Mouse (Mus musculus) splenic B cell, adult 2 months (primary cell): ENCODE measurements around the gene Col8a2.

Experiments
- DNase-seq: peaks from one replicate; pipeline ENCODE4 v3.0.0-alpha.2; 2011; ENCODE audit warnings: low read depth, low spot score
- H3K27me3 ChIP-seq: 2 replicates; pipeline ENCODE4 v1.6.1; 2012; ENCODE audit warnings: mild to moderate bottlenecking, low read length, moderate library complexity, mixed read lengths; ENCODE audit not compliant: control insufficient read depth, poor library complexity, insufficient read depth, severe bottlenecking
- H3K36me3 ChIP-seq: 2 replicates; pipeline ENCODE4 v1.6.1; 2012; ENCODE audit warnings: mild to moderate bottlenecking, low read length, moderate library complexity, mixed read lengths; ENCODE audit not compliant: control insufficient read depth, poor library complexity, insufficient read depth, severe bottlenecking

Gene Col8a2

GRCm38 (mm10) chr4:126255113-126256001, 31.2 kb upstream of the Col8a2 start:
- H3K36me3 ChIP-seq = no peaks in the 10 kb centered on the region
- no peaks in the 10 kb centered on the region for H3K27me3 ChIP-seq
- DNase-seq = peak; percentile 35

DNA sequence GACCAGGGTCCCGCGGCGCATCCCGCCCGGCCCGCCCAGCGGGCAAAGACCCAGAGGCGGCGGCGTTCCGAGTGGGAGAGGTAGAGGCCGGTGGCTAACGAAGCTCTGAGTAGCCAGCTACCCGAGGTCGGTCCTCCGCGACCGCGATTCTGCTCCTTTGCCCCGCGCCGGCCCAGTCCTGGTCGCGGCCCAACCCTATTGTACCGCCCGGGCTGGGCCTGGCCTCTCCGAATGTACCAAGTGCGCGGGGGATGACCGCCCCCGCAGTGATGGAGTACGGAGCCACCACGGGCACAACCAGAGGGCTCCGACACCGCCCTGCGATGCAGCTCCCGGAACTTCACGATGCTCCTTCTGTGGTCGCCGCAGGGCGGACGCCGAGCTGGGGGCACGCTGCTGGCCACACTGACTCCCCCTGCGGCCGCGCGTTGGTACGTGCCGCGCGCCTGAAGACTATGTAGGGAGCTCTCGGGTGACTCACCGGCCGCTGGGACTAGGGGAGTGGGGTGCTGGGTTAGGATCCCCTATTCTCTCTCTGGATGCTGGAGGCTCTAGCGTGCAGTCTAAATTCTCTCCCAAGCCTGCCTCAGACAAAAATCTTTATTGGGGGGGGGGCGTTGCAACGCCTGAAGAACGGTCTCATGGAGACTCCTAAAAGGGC, 30.3 kb upstream of the Col8a2 start, which contains the start of gene Map7d1:
Gene Map7d1 (minus strand): TSS at position 213 of the 661 bp plus-strand sequence.
- Histone ChIP-seq H3K27me3 (no peaks in the 10 kb centered on the region), H3K36me3 (no peaks in the 10 kb centered on the region)
- DNase-seq = peak; percentile 89

- DNase-seq = no peak
- Histone ChIP-seq H3K27me3 (no peaks in the 10 kb centered on the region), H3K36me3 (no peaks in the 10 kb centered on the region)
Measured at GRCm38 (mm10) chr4:126256967-126257881, 29.4 kb upstream of the Col8a2 start.

GRCm38 (mm10) chr4:126259063-126259462, 27.5 kb upstream of the Col8a2 start:
- Histone ChIP-seq H3K36me3 (no peaks in the 10 kb centered on the region), H3K27me3 (no peaks in the 10 kb centered on the region)
- DNase-seq = peak; percentile 26

DNA sequence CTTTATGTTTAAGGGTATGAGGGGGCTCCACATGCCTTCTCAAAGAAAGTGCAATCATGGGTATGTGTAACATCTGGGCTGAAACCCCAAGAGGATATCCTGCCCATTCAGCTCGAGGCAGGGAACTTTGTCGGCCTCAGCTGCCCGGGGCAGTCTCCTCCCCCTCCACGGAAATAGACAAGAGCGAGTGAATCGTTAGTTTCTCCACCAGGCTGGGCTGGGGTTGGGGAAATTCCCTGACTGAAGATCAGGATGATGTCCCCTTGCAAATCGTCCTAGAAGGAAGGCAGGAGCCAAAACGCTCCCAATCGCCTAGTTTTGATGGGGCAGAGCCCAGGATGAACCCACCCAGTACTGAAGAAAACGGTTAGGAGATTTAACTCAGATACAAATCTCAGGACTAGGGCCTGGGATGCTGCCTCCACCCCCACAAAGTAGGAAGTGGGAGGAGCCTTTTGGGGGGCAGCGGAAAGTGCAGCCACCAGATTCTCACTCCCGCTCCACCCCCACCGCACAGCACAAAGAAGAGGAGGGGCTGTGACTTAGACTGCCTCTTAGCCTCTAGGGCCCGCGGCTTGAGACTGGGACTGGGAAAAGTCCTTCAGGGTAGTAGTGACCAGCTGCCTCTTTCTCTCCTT, 27.0 kb upstream of the Col8a2 start:
- Histone ChIP-seq H3K36me3 (no peaks in the 10 kb centered on the region), H3K27me3 (no peaks in the 10 kb centered on the region)
- peak; percentile 78 for DNase-seq

GRCm38 (mm10) chr4:126260520-126261201, 25.9 kb upstream of the Col8a2 start:
- no peaks in the 10 kb centered on the region for H3K27me3 ChIP-seq
- DNase-seq = peak; percentile 48
- H3K36me3 ChIP-seq = no peaks in the 10 kb centered on the region

DNA sequence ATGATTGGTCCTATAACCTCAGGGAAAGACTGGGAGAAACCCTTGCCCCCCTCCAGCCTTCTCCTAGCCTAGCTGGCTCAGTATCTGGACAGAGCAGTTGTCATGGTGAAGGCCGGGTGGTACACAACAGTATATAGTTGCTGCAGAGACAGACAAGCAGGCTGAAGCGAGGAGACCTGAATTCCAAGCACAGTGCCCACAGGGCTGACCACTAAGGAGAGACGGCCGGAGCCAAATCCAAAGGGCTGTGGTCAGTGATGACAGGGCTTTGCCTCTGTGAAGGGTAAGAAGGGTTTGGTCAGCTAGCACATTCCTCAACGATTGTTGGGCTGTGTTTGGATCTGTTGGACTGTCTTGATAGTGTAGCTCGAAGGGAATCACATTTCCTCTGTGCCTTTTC, 25.3 kb upstream of the Col8a2 start:
- no peak for DNase-seq
- no peaks in the 10 kb centered on the region for H3K36me3 ChIP-seq
- H3K27me3 ChIP-seq = no peaks in the 10 kb centered on the region

- Histone ChIP-seq H3K36me3 (no peaks in the 10 kb centered on the region), H3K27me3 (no peaks in the 10 kb centered on the region)
- DNase-seq = no peak
Measured at GRCm38 (mm10) chr4:126261675-126262074, 24.9 kb upstream of the Col8a2 start.

DNA sequence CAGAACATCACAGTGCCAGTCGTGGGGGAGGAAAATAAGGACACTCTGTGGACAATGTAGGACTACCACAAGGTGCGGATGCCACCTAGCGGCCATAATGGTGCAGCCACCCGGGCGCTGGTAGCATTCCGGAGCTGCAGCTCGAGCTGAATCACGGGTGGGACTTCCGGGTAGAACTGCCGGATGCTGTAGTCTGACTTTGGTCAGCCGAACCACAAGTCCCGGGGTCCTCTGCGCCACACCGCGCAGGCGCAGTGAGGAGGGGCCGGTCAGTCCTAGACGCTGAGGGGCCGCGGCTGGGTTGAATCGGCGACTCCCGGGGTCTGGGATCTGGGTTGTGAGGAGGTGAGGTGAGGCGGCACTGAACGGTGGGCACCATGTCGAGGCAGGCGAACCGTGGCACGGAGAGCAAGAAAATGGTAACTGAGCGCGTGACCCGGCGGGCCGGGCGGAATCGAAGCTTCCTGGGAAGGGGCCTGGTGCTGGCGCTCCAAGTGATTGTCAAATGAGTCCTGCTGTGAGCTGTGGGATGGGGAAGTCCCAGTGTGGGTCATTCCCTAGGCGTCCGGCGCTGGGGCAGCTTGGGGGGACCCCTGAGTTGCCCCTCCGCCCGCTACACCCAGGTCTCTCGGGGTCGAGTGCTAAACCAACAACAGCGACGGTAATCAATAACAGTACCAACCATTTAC, 24.3 kb upstream of the Col8a2 start, which contains the start of gene Trappc3:
Gene Trappc3 (plus strand): TSS at position 207 of the 689 bp plus-strand sequence.
- no peaks in the 10 kb centered on the region for H3K27me3 ChIP-seq
- peak; percentile 99 for DNase-seq
- H3K36me3 ChIP-seq = no peaks in the 10 kb centered on the region; the same call in 1 of the 2 replicates

DNA sequence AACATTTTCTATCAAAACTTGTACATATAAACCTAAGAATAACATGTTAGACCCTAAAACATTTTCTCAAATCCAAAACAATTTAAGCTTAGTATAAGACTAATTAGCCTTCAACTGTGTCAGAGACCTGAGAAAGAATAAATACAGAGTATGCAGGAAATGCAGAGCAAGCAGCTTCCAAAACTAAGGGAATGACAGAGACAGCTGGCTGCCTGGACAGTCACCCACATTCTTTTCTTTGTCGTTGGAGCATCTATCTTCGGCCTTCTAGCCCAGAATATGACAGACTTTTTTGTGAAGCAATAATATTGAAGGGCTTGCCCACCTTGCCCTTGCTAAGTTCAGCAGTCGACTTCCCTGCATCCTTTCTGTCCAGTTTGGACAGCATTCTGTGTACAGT, 17.3 kb upstream of the Col8a2 start:
- H3K27me3 ChIP-seq = no peaks in the 10 kb centered on the region
- peaks cover 4% of the 10 kb centered on the region for H3K36me3 ChIP-seq
- DNase-seq = no peak

DNA sequence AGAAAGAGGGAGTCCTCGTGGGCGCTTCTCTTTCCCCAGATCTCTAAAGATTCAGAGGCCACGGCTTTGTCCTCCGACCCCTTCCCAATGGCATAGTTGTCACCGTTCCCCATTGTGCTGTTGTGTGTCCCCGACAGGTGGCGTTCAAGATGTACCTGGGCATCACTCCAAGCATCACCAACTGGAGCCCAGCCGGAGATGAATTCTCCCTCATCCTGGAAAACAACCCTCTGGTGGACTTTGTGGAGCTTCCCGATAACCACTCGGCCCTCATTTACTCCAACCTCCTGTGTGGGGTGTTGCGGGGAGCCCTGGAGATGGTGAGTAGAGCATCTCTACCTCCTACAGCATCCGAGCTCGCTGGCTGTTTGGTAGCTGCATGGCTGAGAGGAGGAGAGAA, 12.8 kb upstream of the Col8a2 start:
- Histone ChIP-seq H3K36me3 (peaks cover 4% of the 10 kb centered on the region), H3K27me3 (no peaks in the 10 kb centered on the region)
- no peak for DNase-seq

DNA sequence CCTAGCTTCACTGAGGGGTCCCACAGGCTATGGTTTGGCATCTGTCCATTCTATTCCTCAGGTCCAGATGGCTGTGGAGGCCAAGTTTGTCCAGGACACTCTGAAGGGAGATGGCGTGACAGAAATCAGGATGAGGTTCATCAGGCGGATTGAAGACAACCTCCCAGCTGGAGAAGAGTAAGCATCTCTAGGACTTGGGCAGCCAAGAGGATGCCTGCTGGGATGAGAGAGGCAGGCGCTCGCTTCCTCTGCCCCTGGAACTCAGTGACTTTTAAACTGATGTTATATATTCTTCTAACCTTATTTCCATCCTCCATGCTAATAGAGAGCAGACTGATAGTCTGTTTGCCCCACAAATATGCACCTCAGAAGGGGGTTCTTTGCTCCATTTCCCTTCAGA, 11.5 kb upstream of the Col8a2 start:
- DNase-seq = no peak
- Histone ChIP-seq H3K27me3 (no peaks in the 10 kb centered on the region), H3K36me3 (peaks cover 4% of the 10 kb centered on the region)

GRCm38 (mm10) chr4:126275681-126276131, 10.9 kb upstream of the Col8a2 start:
- DNase-seq = no peak
- H3K36me3 ChIP-seq = peaks cover 4% of the 10 kb centered on the region

More at GRCm38 (mm10) chr4:126275681-126276131, 10.9 kb upstream of the Col8a2 start:
- H3K27me3 ChIP-seq = no peaks in the 10 kb centered on the region
